Mouse (Mus musculus) inflammation-experienced regulatory T-cells, adult 6 months (primary cell): ENCODE data around the gene Unc5c. TPM values are rescaled to one million over a fixed set of nuclear protein-coding genes. Genes with fewer than 3 reads are reported as not detected.

ENCODE experiments used
- ATAC-seq: one replicate; pipeline ENCODE4 v1.8.0; 2017
- polyA plus RNA-seq, 3 experiments: library from polyadenylated mRNA; unstranded; fragments of 100-300 nt; shearing (Covaris generic); gene quantifications; one replicate each; pipeline ENCODE4 v1.2.1; 2017

Unc5c gene
- not detected for polyA plus RNA-seq

DNA sequence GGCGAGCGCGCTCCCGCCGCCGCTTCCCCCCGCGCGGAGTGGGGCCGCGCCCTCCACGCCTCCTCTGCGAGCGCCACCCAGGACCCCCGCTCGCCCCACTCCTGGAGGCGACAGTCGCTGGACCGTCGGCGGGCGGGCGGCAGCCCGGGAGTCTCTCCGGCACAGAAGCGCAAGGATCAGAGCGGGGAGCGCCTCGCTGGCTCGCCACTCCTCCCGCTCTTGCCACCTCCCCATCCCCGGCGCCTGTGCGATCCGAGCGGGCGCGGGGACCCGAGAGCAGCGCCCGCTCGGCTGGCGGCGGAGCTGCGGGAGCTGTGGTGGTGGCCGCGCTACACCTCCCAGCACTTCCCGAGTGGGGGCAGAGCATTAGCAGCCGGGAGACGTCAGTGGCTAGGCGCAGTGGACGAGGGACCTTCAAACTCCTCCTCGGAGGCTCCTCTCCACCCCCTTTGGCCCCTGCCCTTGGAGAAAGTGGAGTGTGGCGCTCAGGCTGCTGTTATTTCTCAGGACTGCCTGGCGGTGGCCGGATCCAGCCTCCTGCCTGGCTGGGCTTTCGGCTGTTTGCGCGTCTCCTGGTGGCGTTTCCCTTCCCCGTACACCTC is at the start of gene Unc5c:
Gene Unc5c (plus strand): TSS at position 113 of the 602 bp plus-strand sequence.
- no peak for ATAC-seq

DNA sequence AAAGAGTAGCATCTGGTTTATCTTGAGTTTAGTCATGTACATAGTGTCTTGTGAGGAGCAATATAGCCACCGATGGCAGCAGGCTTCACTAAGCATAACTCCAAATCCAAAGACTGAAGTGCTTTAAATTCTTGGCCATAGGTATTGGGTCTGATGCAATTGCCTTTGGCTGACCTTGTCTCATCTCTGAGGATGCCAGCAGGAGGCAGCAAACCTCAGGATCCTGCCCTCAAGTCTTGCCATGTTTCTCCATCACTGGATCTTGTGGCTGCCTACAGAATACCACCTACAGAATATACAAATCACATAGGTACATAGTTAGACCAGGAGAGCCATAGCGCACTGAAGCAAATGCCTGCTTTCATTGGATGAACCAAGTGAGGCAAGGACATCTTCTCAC is 7.5 kb upstream of the Unc5c start:
- no peak for ATAC-seq

DNA sequence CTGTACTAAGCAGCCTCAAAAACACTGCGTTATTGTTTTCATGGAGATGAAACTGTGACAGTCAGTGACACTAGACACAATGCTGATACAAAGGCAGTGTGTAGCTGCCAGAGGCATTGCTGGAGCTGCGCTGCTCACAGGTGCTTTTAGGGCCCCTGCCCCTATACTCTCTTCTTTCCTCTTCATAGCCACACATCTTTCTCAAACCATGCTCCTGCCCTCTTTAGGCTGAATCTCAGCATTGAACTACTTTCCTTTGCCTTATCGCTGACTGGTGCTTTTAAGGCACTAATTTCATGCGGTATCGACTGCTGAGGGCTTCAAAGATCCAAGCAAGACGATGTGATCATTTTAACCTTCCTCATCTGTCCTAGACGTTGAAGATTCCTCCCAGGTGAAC is 2.5 kb upstream of the Unc5c start:
- ATAC-seq, result no peak

DNA sequence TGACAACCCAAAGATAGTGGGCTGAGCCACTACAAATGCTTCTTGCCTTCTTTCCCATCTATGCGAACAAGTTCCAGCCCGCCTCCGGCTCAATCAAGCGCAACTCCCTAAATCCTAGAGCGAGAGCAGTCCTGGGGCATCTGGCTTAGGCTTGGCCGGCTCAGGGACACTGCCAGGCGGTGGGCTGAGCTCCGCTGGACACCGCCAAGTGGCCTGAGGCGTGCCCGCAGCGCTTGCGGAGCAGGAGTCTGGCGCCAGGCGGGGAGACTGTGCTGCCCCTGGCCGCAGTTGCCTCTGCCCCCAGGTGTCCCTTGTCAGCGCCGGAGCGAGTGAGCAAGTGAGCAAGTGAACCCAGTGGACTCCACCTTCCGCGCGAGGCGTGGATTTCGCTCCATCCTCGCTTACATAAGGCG is 319 bp upstream of the Unc5c start:
- no peak for ATAC-seq

DNA sequence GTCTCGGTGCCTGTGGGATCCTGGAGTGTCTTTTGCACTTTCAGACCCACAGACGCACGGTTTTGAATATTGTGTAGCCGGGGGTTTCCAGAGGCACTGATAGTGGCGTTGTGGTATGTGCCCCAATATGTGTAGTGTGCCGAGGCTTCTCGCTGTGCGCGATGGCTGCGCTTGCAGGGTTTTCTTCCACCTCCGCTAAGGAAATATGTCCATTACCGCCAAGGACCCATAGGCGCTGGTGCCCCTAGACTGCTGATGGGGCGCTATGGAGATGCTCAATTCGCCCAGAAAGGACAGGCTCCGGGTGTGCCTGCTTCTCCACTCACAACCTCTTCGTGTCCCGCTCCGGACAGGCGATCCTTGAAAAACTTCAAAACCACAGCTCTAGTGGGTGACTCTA is 1.0 kb downstream of the Unc5c start:
- ATAC-seq, result no peak

DNA sequence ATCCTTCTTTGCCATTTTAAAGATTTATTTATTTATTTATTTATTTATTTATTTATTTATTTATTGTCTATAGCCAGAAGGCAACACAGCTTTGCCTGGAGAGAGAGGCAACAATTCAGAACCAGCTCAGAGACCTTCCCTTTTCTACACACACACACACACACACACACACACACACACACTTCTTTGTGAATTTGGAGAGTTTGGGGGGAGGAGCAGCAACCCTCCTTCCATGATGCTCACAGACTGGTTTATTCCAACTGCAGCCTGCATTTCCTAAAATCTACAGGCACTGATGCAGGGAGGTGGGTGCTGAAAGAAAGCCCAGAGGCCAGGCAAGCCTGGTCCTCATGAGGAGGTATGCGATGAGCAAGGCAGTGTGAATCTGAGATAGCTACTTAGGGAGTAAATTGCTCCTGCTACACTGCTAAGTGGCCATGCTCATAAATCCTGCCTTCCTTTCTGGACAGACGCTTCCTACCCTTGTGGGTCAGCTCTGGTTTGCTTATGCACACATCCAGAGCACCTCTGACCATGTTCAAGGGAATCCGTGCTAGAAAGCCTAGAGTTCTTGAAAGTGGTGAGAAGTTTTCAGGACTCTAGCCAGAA is 1.8 kb downstream of the Unc5c start:
- no peak for ATAC-seq

DNA sequence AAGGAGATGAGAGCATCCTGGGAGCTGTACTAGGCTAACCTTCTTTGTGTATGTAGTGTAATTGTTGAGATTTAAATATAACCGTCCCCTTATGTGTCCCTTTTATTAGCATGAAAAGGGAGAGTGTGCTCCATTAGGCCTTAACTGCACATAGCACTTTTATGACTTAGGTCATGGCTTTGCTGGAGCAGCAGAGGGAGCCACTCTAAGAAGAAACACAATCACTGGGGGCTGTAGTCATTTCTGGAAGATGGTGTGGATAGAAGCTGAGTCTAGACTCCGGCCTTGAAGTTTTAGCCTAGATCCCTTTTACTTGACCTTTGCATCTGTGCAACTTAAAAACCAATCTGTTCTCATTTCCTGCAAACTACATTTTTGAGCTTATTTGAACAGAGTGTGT is 4.3 kb downstream of the Unc5c start:
- no peak for ATAC-seq

DNA sequence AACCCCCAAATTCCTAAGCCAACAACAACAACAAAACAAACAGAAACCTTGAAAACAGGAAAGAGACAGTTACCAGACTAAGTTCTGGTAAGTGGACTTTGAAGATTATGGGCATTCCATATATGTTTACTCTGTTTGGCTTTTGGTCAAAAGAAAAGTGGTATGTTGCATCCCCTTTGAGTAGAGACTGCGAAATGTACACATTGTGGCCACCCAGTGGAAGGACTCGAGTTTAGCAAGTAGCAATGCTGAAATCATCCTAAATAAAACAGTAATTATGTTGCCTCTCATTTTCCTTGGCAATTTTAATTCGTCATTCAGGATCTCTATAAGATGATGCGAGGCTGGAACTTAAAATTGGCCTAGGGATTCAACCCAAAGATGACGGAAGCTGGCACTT is 8.2 kb downstream of the Unc5c start:
- no peak for ATAC-seq

DNA sequence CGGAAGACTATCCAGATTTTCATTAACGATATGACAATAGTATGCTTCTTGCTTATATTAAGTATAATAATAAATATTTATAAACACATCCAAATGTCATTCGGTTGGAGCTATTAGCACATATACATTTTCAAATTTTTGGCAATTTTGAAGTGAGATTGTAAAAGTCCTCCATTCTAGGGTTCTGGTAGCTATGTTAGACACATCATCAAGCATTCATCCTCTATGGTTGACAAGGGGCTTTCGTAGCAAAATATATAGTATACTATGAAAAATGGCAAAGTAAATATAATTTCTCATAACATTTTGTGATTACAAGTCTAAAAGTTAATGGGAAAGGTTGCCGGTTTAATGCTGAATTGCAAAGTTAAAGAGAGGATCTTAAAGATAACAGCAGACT is 10.4 kb downstream of the Unc5c start:
- no peak for ATAC-seq

DNA sequence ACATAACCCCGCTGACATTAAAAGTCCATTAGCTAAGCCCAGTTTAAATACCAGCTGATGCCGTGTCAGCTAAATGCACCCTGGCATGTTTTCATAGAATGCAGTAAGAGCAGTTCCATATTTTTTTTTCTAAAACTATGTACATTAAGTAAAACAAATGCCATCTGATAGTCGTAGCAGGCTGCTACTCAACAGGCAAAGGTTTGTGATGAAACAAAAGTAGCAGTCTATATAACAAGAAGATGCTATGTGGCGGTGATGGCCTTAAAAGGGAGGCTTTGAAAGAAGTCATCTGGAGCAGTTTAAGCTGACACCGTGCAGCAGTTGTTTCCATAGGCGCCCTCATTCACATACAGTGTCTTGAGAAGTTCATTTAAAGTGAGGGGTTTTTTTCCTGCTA is 10.9 kb downstream of the Unc5c start:
- ATAC-seq, result no peak

DNA sequence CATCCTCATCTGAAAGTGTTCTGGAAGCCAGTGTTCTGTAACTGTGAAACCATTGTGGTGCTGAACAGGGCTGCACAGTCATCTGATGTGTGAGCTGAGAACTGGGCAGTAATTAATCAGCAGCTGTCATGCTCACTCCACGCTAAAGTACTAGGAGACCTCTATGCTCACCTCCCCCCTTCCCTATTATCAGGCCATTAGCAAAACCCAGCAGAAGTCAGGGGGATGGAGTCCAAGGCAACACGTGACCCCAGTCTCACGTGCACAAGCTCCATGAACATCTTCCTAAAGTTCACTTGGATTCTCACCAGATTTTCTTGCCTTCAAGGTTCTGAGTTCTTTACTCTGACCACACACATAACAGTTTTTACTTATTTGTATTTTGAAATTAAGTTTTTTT is 11.7 kb downstream of the Unc5c start:
- no peak for ATAC-seq

DNA sequence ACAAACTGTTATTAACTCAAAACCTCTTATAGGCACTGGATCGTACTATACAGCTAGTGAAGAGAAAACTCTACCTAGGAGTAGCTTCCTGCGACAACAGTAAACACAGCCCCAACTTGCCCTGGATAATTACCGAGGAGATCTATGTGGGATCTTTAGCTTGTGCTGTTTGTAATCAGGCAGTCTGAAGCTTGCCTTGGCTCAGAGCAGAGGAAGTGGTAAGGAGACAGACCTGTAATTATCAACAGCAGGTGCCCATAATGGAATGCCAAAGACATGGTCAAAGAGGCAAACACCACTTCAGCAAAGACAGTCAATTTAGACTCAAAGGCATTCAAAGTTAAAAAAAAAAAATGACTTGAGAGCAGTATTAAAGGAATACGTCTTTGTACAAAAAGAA is 17.4 kb downstream of the Unc5c start:
- no peak for ATAC-seq

DNA sequence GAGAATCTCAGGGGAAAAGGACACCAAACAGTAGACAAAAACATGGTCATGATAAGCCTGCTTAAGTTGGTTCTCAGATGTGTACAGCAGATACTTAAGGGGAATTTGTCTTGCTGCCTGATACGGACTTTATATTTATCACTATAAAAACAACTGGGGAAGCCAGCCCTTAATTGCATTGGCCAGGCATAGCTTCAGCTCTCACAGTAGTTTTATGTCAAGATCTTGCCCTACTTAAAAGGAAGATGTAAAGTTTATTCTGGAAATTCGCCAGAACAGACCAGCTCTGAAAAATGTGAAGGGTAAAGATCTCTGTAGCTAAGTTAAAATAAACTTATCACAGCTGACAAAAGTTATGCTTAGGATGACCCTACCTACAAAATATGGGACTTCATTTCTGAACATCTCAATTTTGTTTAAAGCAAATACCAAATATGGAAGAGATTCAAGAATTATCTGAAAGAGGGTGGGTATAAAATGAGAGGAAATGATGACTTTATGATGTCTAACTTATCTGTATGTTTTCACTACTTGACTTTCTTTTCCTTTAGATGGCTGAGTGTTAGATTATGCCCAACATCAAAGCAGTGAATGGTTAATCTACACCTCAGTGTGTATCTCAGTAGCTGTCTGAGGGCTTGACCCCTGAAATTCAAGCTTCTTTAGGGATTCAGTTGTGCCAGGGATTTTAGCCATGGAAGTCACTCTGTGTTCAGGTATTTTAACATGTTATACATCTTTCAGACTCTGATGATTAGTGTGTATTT is 18.8 kb downstream of the Unc5c start:
- no peak for ATAC-seq

DNA sequence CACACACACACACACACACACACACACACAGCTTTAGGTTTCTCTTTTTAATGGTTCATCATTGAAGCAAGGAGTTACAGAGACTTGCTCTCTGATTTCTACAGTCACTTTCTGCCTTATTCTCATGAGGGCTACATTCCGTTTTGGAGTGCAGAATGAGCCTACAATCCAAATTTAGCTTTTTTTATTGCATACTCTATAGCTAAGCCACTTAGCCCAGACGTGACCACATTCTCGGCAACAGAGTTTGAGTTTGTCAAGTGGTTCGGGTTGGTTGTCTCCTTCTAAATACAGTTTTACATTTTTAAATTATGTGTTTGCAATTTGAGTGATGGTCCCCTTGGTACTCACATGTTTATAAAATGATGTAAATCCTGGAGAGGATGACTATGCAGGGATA is 20.2 kb downstream of the Unc5c start:
- no peak for ATAC-seq

DNA sequence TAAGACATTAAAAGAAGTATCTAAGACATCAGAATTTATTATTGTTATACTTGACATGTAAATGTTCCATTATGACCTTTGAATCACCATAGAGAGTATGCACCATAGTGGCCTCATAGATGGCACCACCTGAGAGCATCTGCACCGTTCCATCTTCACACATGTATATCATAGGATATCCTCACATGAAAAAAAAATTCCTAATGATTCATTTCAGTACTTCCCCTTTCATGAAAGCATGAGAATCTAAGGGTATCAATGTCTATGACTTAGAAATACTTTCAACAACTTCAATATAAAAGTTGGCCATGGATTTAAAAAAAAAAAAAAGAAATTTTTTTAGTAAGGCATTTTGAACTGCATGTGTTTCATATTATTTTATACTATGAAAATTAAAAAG is 25.6 kb downstream of the Unc5c start:
- ATAC-seq, result no peak

DNA sequence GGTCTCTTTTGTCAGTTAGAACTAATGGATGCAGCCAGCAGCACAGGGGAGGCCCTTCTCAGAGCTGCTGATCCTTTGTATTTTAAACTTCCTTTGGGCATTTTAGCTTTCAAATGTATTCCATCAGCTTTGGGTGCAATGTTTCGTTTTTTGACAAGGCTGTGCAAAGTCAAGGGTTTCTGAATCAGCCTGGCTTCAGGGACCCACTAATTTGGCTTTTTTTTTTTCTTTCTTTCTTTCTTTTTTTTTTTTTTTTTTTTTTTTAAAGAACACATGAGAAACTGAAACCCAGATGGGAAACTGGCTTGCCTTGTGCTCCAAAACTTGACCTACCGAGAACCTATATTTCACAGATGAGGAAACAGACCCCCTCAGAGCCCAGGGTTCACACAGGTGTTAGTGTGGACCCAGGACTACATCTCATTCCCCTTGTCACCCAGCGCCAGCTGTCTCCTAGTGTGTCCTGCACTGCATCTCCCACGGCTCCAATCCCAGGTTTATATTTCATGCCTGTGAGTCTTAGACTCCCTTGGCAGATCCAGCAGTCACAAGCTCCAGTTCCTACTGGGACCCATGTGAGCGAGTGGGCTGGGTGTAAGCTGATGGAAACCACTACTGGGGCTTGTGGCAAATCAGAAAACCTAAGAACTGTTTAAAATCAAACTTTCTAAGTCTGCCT is 26.4 kb downstream of the Unc5c start:
- ATAC-seq, result no peak

DNA sequence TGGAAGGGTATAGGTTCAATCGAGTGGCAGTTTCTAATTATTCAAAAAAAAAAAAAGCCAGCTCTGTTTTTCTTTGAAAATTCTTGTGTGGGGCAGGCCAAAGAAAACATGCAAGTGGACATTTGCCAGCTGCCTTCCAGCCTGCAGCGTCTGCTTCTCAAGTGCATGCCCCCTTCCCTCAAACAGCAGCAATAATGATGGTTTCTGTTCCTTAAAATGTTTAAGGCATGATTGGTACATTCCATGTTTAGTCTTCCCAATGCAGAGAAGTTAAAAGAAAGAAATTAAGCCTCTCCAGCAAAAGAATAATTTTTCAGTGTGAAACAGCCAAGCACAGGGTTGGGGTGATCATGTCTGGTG is 26.9 kb downstream of the Unc5c start:
- no peak for ATAC-seq

DNA sequence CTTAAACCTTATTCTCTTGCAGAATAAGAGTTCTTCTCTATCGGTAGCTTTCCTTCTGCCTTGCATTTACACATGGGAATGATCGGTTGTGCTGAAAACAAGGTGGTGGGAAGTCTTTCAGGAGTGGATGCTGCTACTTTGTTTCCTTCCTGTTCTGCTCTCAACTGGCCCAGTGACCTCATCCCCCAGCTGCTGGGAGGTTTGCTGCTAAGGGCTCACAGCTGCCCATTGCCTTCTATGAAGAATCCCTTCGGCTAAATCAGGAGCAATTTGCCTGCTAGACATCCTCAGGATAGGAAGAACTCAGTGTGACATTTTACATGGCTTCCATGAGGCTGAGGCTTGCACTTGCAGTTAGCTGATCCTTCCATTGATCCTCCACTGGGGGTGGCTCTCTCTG is 28.0 kb downstream of the Unc5c start:
- ATAC-seq, result no peak

DNA sequence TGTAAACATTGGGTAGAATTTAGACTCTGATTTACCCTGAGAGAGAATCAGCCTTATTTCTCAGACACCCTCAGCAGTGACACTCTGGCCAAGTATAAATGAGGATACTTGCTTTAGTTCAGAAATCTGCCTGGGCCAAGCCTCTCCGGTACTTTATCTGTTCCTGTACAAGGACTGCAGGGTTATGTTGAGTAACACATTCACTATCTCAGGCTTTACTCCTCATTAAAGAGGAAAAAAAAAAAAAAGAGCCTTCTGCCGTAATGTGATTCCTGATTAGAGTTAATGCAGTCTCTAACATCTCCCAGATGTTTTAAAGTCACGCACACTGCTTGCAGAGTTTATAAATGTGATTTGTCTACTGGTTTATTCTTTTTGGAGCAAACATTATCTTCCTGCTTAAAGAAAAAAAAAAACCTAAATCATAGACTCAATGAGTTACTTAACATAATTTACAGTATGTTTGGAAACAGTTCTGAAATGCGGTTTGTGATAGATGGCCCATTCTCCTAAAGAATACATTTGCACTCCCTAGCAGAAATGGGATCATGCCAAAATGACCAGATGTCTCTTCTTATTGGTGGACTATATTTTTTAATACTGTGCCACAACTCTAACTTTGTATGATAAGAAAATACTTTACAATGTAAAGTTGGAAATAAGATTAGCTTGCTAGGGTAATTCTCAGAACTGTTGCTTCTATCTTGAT is 33.5 kb downstream of the Unc5c start:
- ATAC-seq, result no peak

DNA sequence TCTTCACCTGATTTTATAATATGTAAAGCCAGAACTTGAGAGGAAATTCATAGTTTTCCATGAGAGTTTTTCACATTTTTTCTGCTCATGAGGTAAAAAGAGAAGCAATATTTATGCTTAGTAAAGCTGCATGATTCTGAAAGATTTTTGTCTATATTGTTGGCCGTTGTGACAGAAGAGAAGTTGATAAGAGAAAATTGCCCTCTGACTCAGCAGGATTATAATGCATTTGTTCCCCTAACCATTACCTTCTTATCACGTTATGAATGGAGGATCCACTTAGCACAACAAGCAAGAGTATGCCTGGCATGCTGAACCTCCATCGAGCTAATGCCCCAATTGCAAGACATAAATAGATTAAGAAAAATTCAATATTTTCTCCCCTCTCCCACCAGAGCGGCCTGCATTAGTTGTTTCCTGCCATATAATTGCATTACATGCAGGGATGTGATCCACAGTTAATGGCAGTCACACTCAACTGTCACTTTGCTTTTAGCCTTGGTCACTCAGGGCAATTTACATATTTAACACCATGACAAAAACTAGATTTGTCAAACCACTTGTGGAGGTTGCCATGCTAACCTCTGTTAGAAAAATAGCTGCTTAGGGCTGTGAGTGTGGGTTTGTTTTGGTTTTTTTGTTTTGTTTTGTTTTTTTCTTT is 37.0 kb downstream of the Unc5c start:
- no peak for ATAC-seq

DNA sequence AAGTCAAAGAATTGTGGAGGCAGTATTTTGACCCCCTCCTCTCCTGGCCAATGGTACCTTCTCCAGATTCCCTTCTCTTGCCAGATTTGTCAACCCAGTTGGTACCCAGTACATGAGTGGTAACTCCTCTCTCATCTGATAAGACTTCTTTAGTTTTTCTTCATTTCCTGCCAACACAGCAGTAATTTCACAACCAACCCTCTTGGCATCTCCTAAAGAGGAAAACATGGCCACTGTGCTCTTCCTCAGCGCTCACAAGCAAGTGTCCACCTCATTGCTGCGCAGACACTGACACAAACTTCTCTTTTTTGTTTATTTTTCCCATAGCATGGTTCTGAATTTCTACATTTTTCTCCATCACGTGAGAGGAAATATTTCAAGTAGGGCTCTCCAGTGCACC is 38.3 kb downstream of the Unc5c start:
- ATAC-seq, result no peak

DNA sequence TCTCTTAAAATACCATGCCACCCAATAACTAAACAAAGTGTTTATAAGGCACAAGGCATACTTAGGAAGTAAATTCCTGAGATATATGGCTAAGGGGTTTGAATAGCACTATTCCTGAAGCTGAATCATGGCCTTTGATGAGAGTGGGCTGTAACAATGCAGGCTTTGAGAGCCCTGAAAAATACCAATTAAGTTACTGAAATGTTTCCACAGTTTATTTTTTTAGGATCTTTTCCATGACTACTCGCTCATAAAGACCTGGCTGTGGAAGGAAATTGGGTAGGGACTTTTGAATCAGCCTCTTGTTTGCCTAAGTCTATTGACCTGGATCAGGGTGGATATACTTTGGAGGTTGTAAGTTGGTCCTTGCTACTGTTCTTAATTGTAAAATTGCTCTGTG is 44.8 kb downstream of the Unc5c start:
- ATAC-seq, result no peak
